Mouse (Mus musculus) hindlimb bud, embryonic 11.5 days (tissue): ENCODE measurements around the gene Snx7.

Experiments
- DNase-seq: peaks from one replicate; pipeline ENCODE4 v3.0.0-alpha.2; 2012; ENCODE audit warnings: low read depth, low spot score; ENCODE audit errors: extremely low spot score

Gene Snx7

DNA sequence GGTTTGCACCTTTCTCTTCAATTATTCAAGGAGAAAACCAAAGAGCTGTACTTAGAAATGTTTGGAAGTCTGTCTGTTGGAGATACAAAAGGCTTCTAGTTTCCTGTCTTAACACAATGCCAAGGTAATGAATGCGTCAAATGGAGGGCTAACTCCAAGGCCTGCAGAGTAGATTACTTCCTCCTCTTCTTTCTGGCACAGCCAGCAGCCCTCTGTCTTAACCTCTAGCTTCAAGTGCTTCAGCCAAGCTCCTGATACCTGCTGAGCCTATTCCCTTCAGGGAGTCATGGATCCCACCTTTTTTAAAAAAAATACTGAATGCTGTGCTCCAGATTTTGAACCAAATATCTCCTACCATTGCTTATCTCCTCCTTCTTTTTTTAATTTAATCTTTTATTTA, 51.1 kb downstream of the Snx7 start:
- no peak for DNase-seq

DNA sequence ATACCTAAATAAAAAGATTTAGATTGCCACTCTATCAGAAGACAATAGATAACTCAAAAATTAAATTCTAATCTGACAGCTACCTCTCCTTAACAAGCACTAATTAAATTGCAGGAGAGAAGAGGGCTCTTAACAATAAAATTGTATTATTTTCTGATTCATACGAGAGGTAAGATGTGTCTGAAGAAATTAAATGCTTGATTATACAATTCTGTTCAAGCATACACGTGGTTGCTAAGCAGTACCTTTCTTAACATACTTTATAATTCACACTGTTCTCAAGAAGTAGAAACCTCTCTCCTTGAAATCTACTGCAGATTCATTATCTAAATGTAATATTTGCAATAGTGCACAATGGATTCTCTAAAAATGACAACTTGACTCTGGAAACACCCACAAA, 54.5 kb downstream of the Snx7 start:
- no peak for DNase-seq

DNA sequence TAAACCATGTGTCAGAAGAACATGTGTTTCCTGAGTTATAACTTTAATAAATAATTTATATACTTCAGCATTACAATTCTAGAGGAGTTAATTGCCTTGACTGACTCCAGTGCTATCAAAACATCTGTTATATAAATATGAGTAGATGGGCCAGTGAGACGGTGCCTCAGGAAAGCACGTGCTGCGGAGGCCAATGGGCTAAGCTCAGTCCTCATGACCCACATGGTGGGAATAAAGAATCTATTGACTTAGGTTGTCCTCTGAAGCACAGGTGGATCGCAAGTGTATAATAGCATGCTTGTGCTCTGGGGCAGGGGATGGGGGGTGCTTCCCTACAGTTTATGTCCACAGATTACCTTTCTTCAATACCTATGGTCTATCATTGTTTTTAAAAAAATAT, 56.6 kb downstream of the Snx7 start:
- DNase-seq = no peak

DNA sequence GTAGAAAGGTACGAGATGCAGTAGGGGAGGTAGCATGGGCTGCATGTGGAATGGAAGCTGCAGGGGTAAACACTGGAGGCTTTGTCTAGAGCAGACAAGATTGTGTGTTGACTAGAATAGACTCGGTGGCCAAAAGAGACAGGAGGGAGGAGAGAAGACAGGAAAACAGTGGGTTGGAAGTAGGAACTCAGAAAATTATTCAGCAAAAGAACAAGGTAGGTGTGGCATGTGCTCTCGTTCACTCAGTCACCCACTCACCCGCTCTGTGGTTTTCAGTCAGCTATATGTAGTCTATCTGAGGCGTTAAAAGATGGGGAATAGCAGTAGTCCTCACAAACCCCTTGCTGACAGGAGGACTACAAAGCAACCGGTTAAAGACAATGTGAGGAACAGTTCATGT, 63.0 kb downstream of the Snx7 start:
- no peak for DNase-seq

DNA sequence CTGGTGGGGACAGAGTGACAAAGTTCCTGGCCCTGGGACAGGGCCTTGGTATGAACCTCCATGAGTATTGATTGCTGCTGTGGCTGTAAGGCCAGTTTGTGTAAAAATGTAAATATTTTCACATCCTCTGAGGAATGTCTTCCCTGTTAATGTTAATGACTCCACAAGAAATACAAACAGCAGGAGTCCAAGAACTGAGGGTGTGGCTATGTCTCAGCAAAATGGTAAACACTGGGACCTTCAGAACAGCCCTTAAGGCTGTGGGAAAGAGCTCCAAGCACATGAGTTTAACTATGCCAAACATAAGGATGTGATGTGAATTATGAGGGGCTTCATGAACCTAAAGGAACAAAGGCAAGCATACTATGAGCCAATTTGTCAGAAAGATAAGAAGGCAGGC, 74.2 kb downstream of the Snx7 start:
- DNase-seq = no peak

DNA sequence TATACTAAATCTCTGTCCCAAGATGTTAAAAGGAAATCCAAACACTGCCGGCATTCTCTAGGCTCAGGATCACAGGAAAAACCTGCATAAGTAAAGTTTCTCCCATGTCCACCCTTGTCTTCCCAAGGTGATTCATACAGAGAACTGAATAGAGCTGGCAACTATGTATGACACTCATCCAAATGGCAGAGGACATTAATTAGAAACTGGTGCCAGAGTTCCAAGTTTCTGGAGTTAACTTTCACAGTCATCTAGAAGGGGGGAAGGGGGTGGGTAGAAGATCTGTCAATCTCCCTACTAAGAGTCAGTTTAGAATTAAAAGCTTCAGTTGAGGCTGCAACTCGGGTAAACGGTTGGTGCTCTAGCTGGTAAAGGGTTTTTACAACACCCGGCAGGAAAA, 76.8 kb downstream of the Snx7 start:
- no peak for DNase-seq

DNA sequence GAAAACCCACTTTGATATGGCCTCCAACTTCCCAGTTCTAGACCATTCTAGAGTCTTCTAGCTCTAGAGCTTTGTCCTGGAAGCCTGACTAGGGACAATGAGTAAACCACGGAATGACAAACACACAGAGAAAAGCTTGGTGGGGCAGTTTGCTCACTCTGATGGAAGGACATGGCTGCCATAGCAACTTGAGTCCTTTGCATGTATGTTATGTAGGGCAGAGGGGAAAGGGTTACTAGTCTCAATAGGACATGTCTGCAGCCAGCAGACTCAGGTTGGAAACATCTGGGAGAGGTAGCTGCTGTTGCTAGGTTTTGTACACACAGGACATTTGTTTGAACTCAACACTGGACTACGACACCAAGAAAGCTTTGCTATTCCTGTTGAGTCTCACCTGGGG, 77.5 kb downstream of the Snx7 start:
- no peak for DNase-seq

DNA sequence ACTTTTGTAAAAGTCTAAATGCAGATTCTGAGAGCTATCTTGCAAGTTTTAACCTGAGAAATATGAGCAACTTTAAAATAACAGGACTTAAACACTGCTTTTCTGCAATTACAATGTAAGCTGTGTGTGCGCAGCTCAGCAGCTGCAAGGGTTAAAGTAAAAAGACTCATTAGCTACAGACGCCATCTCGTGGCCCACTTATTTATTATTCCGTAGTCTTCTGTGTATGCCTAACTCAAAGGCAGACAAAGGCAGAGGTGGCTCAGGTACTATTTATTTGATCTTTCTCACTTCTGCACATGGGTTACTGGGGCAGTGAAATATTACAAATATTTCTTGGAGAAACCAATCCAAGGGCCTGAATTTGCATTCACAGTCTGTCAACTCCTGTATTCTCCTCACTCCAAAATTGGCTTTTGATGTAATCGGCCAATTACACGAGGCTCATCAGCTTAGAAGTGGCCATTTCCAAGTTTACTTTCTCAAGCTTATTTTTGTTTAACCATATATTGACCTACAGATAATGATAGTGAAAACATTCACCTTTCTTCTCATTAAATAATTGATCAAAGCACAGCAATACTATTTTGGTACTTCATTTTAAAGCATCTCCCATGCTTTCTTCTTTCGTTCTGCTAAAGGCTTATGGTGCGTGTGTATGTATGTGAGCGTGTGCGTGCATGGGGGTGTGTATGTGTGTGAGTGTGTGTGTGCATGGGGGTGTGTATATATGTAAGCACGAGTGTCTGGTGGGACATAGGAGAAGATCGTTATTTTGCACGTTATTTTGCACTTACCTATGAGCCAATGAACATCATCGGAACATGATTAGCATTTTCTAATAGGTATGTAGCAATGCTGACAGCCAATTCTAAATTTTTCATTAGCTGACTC, 79.7 kb downstream of the Snx7 start:
- DNase-seq = no peak

DNA sequence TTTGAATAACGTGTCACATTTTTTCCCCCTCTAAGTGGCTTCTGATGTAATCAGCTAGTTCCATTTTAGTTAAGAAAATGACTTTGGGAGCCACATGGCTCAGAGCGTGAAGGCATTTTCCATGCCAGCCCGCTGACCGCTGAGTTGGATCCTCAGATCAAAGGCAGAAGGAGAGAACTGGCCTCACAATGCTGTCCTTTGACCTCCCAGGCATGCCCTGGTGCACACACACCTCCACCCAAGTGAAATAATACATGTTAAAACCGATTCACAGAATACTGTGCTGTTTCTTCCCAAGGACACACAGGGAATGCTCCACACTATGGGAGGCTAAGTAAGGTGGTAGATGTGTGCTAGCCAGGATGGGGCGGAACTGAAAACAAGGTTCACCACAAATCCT, 81.5 kb downstream of the Snx7 start:
- DNase-seq = no peak

DNA sequence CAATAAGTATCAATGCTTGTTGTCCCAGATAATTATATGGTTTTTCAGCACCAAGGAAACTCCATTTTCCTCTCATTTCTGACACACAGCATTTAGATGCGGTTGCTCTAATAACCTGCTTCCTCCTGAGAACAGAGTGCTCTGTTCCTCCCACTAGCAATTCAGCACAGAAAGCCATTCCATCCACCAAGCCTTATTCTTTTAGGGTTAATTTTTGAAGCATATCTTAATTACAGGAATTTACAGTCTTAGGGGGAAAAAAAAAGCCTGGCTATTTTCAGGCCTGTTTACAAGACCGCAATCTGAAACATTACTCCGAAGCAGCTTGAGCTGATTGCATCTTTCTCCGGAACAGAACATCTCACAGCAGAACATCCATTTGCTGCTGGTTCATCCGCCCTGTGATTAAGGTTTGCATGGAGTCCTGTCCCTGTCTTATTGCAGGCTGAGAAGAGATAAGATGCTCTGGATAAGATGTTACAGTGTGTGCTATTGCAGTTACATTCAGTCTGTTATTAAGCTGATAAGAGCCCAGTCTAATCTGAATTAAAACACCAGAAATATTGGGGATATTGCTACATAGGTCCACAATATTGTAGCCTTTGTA, 116.5 kb downstream of the Snx7 start:
- no peak for DNase-seq

DNA sequence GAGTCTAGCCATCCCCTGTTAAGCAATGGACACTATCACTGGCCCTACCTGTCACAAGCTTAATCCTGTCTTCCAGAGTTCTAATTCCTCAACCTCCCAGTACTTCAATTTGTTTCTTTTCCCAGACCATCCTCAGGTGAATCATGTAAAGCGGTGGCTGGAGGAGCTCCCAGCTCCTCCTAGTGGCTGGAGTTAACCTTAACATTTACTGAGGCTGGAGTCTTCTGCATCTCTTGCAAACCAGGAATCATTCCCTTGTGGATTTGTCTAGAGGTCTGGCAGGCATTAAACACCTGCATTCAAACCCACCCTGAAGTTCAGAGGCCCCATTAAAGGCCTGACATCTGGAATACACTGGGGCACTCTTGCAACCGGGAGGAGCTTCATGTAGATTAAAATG, 117.1 kb downstream of the Snx7 start:
- no peak for DNase-seq

DNA sequence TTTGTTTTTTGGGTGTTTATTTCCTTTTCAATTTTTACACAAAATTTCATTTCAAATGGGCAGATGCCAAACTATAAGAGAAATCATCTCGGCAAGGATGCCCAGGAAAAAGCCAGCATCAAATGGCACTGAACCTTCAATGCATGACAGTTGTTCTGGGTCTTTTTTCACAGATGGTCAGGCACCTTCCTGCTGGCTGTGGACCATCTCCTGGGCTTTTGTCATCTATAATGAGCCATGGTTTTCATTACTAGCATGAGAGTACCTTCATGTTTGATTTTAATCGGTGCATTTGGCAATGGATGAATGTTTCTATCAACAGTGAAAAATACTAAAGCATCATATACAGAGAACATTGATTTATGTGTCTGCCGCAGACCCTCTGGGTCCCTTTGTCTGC, 119.5 kb downstream of the Snx7 start:
- no peak for DNase-seq

DNA sequence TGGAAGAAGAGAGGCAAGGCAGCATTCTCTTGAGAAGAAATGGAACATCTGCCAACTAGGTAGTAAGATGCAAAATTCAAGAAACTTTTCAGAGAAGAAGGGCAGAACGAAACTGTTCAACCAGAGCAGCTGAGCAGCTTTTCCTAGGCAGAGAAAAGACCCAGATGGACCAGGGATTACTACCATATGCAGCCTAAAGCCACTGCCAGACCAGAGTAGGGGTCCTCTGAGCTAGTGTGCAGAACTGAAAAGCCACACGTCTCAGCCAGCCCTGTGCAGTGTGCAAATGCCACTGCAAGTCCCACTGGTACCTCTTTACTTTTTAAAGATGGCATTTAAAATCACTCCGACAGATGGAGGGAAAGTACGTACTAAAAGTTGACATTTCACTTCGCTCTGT, 129.0 kb downstream of the Snx7 start:
- no peak for DNase-seq

DNA sequence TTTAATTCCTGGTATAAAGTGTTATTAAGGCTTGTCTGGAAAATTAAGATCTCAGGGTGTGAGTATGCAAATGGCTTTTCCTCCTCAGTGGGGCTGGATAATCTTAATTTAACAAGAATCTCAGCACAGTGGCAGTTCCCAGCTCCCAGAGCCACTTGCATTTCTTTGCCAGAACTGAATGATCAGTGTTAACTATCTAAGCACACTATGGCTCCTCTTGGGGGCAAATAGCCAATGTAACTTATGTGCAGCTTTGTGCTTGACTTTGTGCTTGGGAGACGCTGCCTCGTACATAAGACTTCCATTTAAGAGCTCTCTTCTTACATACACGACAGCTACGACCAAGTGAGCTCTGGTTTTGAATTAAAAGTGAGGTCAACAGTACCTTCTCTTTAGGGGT, 136.1 kb downstream of the Snx7 start:
- DNase-seq = no peak
